Mouse (Mus musculus) megakaryocyte, embryonic 14.5 days (primary cell): ENCODE results near the gene Olfr243.

Source experiments
- FLI1 ChIP-seq: IDR thresholded peaks from 2 replicates; pipeline ENCODE4 v1.6.1; 2012; ENCODE audit warnings: low read length, inconsistent platforms, mixed read lengths
- GATA1 ChIP-seq: IDR thresholded peaks from 3 replicates; pipeline ENCODE4 v1.6.1; 2012; ENCODE audit warnings: mixed read lengths, low read length, inconsistent platforms, borderline replicate concordance

DNA sequence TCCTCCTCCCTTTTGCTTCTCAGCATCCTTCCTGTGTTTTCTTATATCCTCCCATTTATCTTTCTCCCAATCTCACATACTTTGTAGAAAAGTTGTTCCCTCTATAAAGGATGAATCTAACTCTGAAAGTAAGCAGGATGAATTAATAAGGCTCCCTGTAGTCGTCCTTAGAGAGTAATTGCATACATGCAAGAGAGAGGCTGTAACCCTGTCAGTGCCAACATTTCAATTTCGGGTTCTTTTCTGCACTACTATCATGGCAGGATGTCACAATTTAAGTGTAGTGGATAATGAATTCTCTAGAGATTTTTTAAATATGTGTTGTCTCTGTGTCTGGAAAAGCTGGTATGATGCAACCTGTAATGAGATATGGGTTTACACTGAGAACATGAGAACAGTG lies 42.8 kb downstream of the Olfr243 start, which contains the start of gene Olfr630:
- TF ChIP-seq FLI1 (no peak), GATA1 (no peak)
